Mouse (Mus musculus): ENCODE data around the gene Fer.

GRCm38 (mm10) chr17:64100172-64100510, 237.3 kb downstream of the Fer start:
- TF ChIP-seq CTCF (IDR thresholded peaks at IDR 0.05; ENCODE audit: insufficient read depth, low read length) (no peak), POLR2A (IDR thresholded peaks at IDR 0.05; ENCODE audit: borderline replicate concordance, extremely low read depth, low read depth, low read length) (no peak)
